Mouse (Mus musculus) spleen, adult 2 months (tissue): ENCODE results near the gene Pfn4.

ENCODE experiments used
- CTCF ChIP-seq: fragments of 200-500 bp; IDR thresholded peaks from 2 replicates; pipeline ENCODE4 v1.5.1; 2011; ENCODE audit warnings: mild to moderate bottlenecking, inconsistent platforms; ENCODE audit not compliant: insufficient read depth, insufficient read length, insufficient replicate concordance; ENCODE audit errors: extremely low read depth
- POLR2A ChIP-seq: fragments of 200-500 bp; IDR thresholded peaks from 2 replicates; pipeline ENCODE4 v1.6.1; 2011; ENCODE audit warnings: low read depth, low read length, inconsistent platforms

DNA sequence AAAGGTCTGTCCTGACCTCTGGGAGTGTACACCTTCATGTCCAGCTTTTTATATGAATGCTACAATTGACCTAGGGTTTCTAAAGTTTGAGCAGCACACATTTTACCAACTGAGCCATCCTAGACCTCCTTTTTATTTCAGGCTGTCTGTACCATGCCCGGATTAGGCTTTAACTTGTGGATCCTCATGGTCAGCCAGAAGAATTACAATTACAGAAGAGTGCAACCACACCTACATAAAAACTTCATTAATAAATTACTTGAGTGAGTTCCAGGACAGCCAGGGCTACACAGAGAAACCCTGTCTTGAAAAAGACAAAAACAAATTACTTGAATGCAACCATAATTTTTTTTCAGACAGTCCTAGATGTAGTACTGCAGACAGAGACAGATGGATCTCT lies 11.8 kb upstream of the Pfn4 start:
- TF ChIP-seq CTCF (no peak), POLR2A (no peak)
